Mouse (Mus musculus): ENCODE measurements at regions not wholly inside any gene's neighbourhood (a gene's known extent, or its start where the extent isn't known, plus 50 kb on each side); places are given as distances from the start of the nearest gene placed in this dataset.
"Not testable (repeated sequence)": the region's sequence is repeated elsewhere in the genome, so short reads cannot be mapped to it uniquely, and the experiment has no call there.

- no peak for DNase-seq (ENCODE audit: low read depth, low spot score)
- under 1% methylated on average over 3 of the region's 3 CpGs for WGBS
These were observed 339.2 kb downstream of the Adam3 start for GRCm38 (mm10) chr8:24386462-24386861.

- WGBS, result 36% methylated on average over 8 of the region's 8 CpGs
- DNase-seq (ENCODE audit: low read depth, low spot score), result no peak
These were observed 341.7 kb downstream of the Adam3 start for GRCm38 (mm10) chr8:24383963-24384435.

GRCm38 (mm10) chr8:24383130-24383962 is 342.3 kb downstream of the Adam3 start:
- DNase-seq (ENCODE audit: low read depth, low spot score), result no peak
- WGBS, result 40% methylated on average over 14 of the region's 14 CpGs

GRCm38 (mm10) chr8:24381666-24382253 is 343.9 kb downstream of the Adam3 start:
- WGBS, result 95% methylated on average over 3 of the region's 3 CpGs
- no peak for DNase-seq (ENCODE audit: low read depth, low spot score)

GRCm38 (mm10) chr8:24378070-24378469 is 347.6 kb downstream of the Adam3 start:
- no peak for DNase-seq (ENCODE audit: low read depth, low spot score)

GRCm38 (mm10) chr8:24376846-24377245 is 348.8 kb downstream of the Adam3 start:
- WGBS, result 92% methylated on average over 10 of the region's 10 CpGs
- DNase-seq (ENCODE audit: low read depth, low spot score), result not testable (repeated sequence)

GRCm38 (mm10) chr8:24374503-24374902 is 351.1 kb downstream of the Adam3 start:
- DNase-seq (ENCODE audit: low read depth, low spot score), result no peak
- WGBS, result 85% methylated on average over 1 of the region's 1 CpGs

- 47% methylated on average over 4 of the region's 4 CpGs for WGBS
- no peak for DNase-seq (ENCODE audit: low read depth, low spot score)
These were observed 353.6 kb downstream of the Adam3 start for GRCm38 (mm10) chr8:24372068-24372467.

- no peak for DNase-seq (ENCODE audit: low read depth, low spot score)
These were observed 359.7 kb downstream of the Adam3 start for GRCm38 (mm10) chr8:24366000-24366399.

- DNase-seq (ENCODE audit: low read depth, low spot score), result no peak
- 81% methylated on average over 4 of the region's 4 CpGs for WGBS
These were observed 361.0 kb downstream of the Adam3 start for GRCm38 (mm10) chr8:24364685-24365084.

GRCm38 (mm10) chr8:24359022-24359600 is 366.5 kb downstream of the Adam3 start:
- no peak for DNase-seq (ENCODE audit: low read depth, low spot score)

GRCm38 (mm10) chr8:24355146-24355545 is 370.5 kb downstream of the Adam3 start:
- 86% methylated on average over 4 of the region's 4 CpGs for WGBS
- DNase-seq (ENCODE audit: low read depth, low spot score), result no peak

GRCm38 (mm10) chr8:24353842-24354241 is 371.8 kb downstream of the Adam3 start:
- 83% methylated on average over 7 of the region's 7 CpGs for WGBS

GRCm38 (mm10) chr8:24352322-24352721 is 373.3 kb downstream of the Adam3 start:
- WGBS, result 52% methylated on average over 9 of the region's 9 CpGs
- no peak for DNase-seq (ENCODE audit: low read depth, low spot score)

More at GRCm38 (mm10) chr8:24353842-24354241, 371.8 kb downstream of the Adam3 start:
- DNase-seq (ENCODE audit: low read depth, low spot score), result no peak

- DNase-seq (ENCODE audit: low read depth, low spot score), result no peak
- WGBS, result 7% methylated on average over 6 of the region's 6 CpGs
These were observed 373.9 kb downstream of the Adam3 start for GRCm38 (mm10) chr8:24351760-24352159.

GRCm38 (mm10) chr8:24346390-24347113 is 379.1 kb downstream of the Adam3 start:
- no peak for DNase-seq (ENCODE audit: low read depth, low spot score)
- 69% methylated on average over 6 of the region's 6 CpGs for WGBS

GRCm38 (mm10) chr8:24338694-24339093 is 387.0 kb downstream of the Adam3 start:
- 92% methylated on average over 9 of the region's 9 CpGs for WGBS
- no peak for DNase-seq (ENCODE audit: low read depth, low spot score)

- DNase-seq (ENCODE audit: low read depth, low spot score), result no peak
- 34% methylated on average over 6 of the region's 6 CpGs for WGBS
These were observed 388.0 kb downstream of the Adam3 start for GRCm38 (mm10) chr8:24337635-24338034.

- WGBS, result 51% methylated on average over 5 of the region's 5 CpGs
- DNase-seq (ENCODE audit: low read depth, low spot score), result no peak
These were observed 389.9 kb downstream of the Adam3 start for GRCm38 (mm10) chr8:24335709-24336108.

- DNase-seq (ENCODE audit: low read depth, low spot score), result no peak
- 78% methylated on average over 4 of the region's 4 CpGs for WGBS
These were observed 391.9 kb downstream of the Adam3 start for GRCm38 (mm10) chr8:24333705-24334104.

Data from large intestine, adult 2 months (tissue).